Mouse (Mus musculus) myocyte (in vitro differentiated cells): ENCODE measurements at regions not wholly inside any gene's neighbourhood (a gene's known extent, or its start where the extent isn't known, plus 50 kb on each side); places are given as distances from the start of the nearest gene placed in this dataset.

Experiments used
- H3K27me3 ChIP-seq: one replicate; pipeline ENCODE4 v1.6.1; 2011; ENCODE audit not compliant: control insufficient read depth, insufficient read depth, insufficient read length
- H3K36me3 ChIP-seq: one replicate; pipeline ENCODE4 v1.6.1; 2011; ENCODE audit not compliant: control insufficient read depth, insufficient read depth
- H3K4me2 ChIP-seq: one replicate; pipeline ENCODE4 v1.6.1; 2011; ENCODE audit warnings: low read depth, control low read depth
- H3K4me3 ChIP-seq: one replicate; pipeline ENCODE4 v1.5.1; 2011; ENCODE audit warnings: mild to moderate bottlenecking, control low read depth, moderate library complexity
- H3K79me2 ChIP-seq: one replicate; pipeline ENCODE4 v1.6.1; 2011; ENCODE audit not compliant: control insufficient read depth, insufficient read depth
- H3ac ChIP-seq: one replicate; pipeline ENCODE4 v1.6.1; 2011; ENCODE audit not compliant: control insufficient read depth, insufficient read length
- CEBPB ChIP-seq: IDR thresholded peaks from 2 replicates; pipeline ENCODE4 v1.6.1; 2011; ENCODE audit warnings: mild to moderate bottlenecking, moderate library complexity; ENCODE audit not compliant: poor library complexity, insufficient read depth, severe bottlenecking
- E2F4 ChIP-seq: IDR thresholded peaks from one replicate; pipeline ENCODE4 v1.6.1; 2011; ENCODE audit warnings: mild to moderate bottlenecking, control low read depth, moderate library complexity; ENCODE audit not compliant: insufficient read depth
- MAX ChIP-seq: IDR thresholded peaks from one replicate; pipeline ENCODE4 v1.6.1; 2011; ENCODE audit warnings: low read depth, mild to moderate bottlenecking, control low read depth
- MYOD1 ChIP-seq, 3 experiments: IDR thresholded peaks; one replicate each; pipeline ENCODE4 v1.6.1; 2011; ENCODE audit warnings: control low read depth in 2 of 3, low read depth in 2 of 3, mild to moderate bottlenecking in 2 of 3, moderate library complexity in 1 of 3; ENCODE audit not compliant: insufficient read length in 2 of 3, control insufficient read depth in 1 of 3
- MYOG ChIP-seq, 3 experiments: IDR thresholded peaks; one replicate each; pipeline ENCODE4 v1.6.1; 2011; ENCODE audit warnings: control low read depth in 2 of 3, low read depth in 2 of 3, mild to moderate bottlenecking in 2 of 3; ENCODE audit not compliant: insufficient read length in 2 of 3, control insufficient read depth in 1 of 3, insufficient read depth in 1 of 3
- POLR2A ChIP-seq: IDR thresholded peaks from one replicate; pipeline ENCODE4 v1.6.1; 2011; ENCODE audit warnings: low read depth, mild to moderate bottlenecking, control low read depth, moderate library complexity; ENCODE audit not compliant: insufficient read length
- POLR2AphosphoS2 ChIP-seq: IDR thresholded peaks from one replicate; pipeline ENCODE4 v1.6.1; 2011; ENCODE audit warnings: low read depth, control low read depth; ENCODE audit not compliant: insufficient read length
- REST ChIP-seq: IDR thresholded peaks from one replicate; pipeline ENCODE4 v1.6.1; 2011; ENCODE audit warnings: mild to moderate bottlenecking, control low read depth, moderate library complexity; ENCODE audit not compliant: insufficient read depth, insufficient read length
- SRF ChIP-seq: IDR thresholded peaks from one replicate; pipeline ENCODE4 v1.6.1; 2011; ENCODE audit warnings: low read depth; ENCODE audit not compliant: control insufficient read depth, insufficient read length
- TCF12 ChIP-seq: IDR thresholded peaks from one replicate; pipeline ENCODE4 v1.6.1; 2011; ENCODE audit warnings: mild to moderate bottlenecking, control low read depth; ENCODE audit not compliant: poor library complexity, insufficient read depth, severe bottlenecking
- TCF3 ChIP-seq: IDR thresholded peaks from one replicate; pipeline ENCODE4 v1.6.1; 2011; ENCODE audit warnings: low read depth, control low read depth; ENCODE audit not compliant: insufficient read length
- USF1 ChIP-seq: IDR thresholded peaks from one replicate; pipeline ENCODE4 v1.6.1; 2011; ENCODE audit warnings: low read depth, mild to moderate bottlenecking, control low read depth, moderate library complexity

DNA sequence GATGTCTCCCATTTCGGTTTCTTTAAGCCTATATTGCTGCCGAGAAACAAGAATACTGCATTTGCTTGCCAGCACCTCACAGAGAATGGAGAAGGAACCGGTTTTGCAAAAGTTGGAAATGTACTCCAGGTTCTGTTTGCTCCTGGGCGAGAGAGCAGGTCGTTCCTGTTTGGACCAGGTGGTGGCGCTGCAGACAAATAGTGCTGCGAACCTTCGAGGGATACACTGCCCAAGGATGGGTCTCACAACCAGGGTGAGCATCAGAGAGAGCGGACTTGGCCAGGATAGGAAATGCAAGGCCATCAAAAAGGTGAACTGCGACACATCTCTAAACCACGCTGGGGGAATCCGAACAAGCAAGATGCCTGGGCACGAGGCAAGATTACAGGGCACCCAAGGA is 54.0 kb upstream of the Ets2 start:
- Histone ChIP-seq H3K36me3 (no peaks in the 10 kb centered on the region), H3K27me3 (no peaks in the 10 kb centered on the region), H3K4me3 (no peak overlapping the region)

DNA sequence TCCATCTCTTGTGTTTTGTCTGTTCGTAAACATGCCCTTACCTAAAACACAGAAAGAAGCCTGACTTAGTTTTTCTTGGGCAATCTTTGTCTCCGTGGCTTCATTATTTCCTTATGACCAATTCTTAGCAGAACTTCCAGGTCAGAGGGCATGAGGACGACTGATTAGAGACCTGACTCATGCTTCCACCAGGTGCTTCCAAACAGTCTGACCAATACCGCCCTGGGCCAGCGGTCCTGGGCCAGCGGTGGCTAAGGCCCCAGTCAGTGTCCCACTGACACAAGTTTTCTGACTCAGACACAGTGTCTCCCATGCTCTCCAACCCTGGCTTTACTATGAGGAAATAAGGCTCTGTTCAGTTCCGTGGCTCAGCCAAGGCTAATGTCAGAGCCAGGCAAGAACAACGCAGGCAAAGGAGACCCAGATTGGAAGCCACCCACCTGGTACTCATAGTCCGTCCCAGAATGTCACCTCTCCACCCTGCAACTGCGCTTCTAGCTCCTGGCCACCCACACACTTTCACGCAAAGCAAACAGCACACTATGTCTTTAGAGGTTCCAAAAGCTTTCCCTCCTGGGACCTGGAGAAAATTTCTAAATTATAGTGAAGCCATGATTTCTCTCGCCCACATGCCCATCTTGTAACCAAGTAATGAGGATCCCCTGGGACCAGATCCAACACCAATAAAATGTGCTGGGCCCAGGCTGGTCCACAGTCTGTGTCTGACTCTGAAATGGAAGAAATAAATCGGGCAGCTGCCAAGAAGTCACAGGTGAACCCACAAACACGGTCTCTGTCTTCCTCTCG is 56.6 kb upstream of the Erg start:
- no peaks in the 10 kb centered on the region for H3K79me2 ChIP-seq
- no peak overlapping the region for H3K4me3 ChIP-seq
- H3K27me3 ChIP-seq: no peaks in the 10 kb centered on the region
- H3ac ChIP-seq: no peak overlapping the region
- H3K4me2 ChIP-seq: peak overlapping the region; percentile 12
- no peak for TF ChIP-seq TCF3
- no peak for TF ChIP-seq MYOG (IDR thresholded peaks at IDR 0.05; ENCODE audit: control insufficient read depth in 1 of 3, insufficient read depth in 1 of 3, insufficient read length in 2 of 3, low read depth in 2 of 3)
- no peak for TF ChIP-seq POLR2A
- no peak for TF ChIP-seq CEBPB
- no peaks in the 10 kb centered on the region for H3K36me3 ChIP-seq

More for the DNA sequence above, 54.0 kb upstream of the Ets2 start:
- Histone ChIP-seq H3K79me2 (no peaks in the 10 kb centered on the region), H3K4me2 (no peak overlapping the region), H3ac (no peak overlapping the region)
- TF ChIP-seq MYOG (IDR thresholded peaks at IDR 0.05; ENCODE audit: control insufficient read depth in 1 of 3, insufficient read depth in 1 of 3, insufficient read length in 2 of 3, low read depth in 2 of 3) (no peak), MAX (no peak), CEBPB (no peak), USF1 (no peak)

DNA sequence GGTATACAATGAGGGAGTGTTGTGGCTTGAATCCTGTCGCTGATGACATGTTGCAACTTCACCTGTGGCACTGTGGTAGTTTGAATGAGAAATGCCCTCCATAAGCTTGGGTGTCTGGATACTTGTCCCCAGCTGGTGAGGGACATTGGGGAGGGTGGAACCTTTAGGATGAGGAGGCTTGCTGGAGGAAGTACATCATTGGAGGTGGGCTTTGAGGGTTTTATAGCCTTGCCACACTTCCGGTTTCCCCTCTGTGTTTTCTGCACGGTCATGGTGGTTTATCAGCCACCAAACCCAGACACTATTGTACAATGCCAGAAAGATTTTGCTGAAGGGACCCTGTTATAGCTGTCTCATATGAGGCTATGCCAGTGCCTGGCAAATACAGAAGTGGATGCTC is 54.3 kb upstream of the Erg start:
- no peaks in the 10 kb centered on the region for H3K36me3 ChIP-seq
- H3K4me3 ChIP-seq: no peak overlapping the region
- no peak overlapping the region for H3K4me2 ChIP-seq
- H3ac ChIP-seq: no peak overlapping the region
- H3K27me3 ChIP-seq: no peaks in the 10 kb centered on the region
- no peaks in the 10 kb centered on the region for H3K79me2 ChIP-seq
- TF ChIP-seq CEBPB: no peak
- no peak for TF ChIP-seq USF1
- TF ChIP-seq MYOD1 (IDR thresholded peaks at IDR 0.05; ENCODE audit: control insufficient read depth in 1 of 3, insufficient read length in 2 of 3, low read depth in 2 of 3): no peak
- no peak for TF ChIP-seq TCF12
- TF ChIP-seq POLR2AphosphoS2: no peak
- no peak for TF ChIP-seq MAX
- no peak for TF ChIP-seq REST
- TF ChIP-seq POLR2A: no peak
- TF ChIP-seq MYOG (IDR thresholded peaks at IDR 0.05; ENCODE audit: control insufficient read depth in 1 of 3, insufficient read depth in 1 of 3, insufficient read length in 2 of 3, low read depth in 2 of 3): no peak
- no peak for TF ChIP-seq SRF
- TF ChIP-seq TCF3: no peak
- TF ChIP-seq E2F4: no peak

DNA sequence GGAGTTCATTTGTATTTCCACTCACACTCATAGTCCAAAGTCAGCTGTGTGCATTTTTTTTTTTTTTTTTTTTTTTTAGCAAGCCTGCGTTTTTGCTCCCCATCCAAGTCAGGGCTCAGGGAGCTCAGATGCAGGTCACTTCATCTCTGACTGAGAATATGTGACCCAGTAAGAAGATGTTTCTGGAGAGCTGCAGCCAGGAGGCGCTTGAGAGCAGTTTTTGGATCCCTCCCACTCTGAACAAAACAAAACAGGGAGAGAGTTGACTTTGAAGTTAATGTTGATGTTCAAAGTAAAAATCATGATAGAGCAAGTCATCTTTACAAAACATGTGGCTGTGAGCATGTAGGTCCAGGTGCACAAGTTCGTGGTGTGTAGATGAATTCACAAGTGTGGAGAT is 53.3 kb upstream of the Erg start:
- no peak for TF ChIP-seq SRF
- no peak for TF ChIP-seq E2F4
- no peak for TF ChIP-seq MAX
- no peak for TF ChIP-seq TCF12
- TF ChIP-seq CEBPB: no peak
- no peak for TF ChIP-seq REST
- TF ChIP-seq MYOG (IDR thresholded peaks at IDR 0.05; ENCODE audit: control insufficient read depth in 1 of 3, insufficient read depth in 1 of 3, insufficient read length in 2 of 3, low read depth in 2 of 3): no peak
- no peak for TF ChIP-seq MYOD1 (IDR thresholded peaks at IDR 0.05; ENCODE audit: control insufficient read depth in 1 of 3, insufficient read length in 2 of 3, low read depth in 2 of 3)
- no peaks in the 10 kb centered on the region for H3K27me3 ChIP-seq
- H3K79me2 ChIP-seq: no peaks in the 10 kb centered on the region

DNA sequence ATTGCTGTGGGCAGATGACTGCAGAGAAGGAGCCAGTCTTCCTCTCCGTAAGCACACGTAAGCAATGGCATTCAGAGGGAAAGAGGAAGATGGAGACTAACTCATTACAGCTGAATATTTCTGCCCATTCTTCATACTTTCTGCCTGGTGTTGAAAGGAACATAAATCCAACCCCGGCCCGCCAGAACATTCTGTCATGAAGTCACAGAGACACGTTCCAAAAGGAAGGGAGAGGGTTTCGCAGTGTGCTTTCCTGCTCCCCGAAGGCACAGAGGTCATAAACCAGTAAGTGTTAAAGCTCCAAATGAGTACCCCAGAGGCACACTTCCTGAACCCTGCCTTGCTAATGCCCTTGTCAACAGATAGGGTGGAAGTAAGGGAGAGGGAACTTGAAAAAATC is 51.5 kb upstream of the Erg start:
- no peak overlapping the region for H3K4me3 ChIP-seq
- H3K4me2 ChIP-seq: no peak overlapping the region
- no peaks in the 10 kb centered on the region for H3K36me3 ChIP-seq
- no peak overlapping the region for H3ac ChIP-seq
- no peaks in the 10 kb centered on the region for H3K79me2 ChIP-seq
- TF ChIP-seq MYOG (IDR thresholded peaks at IDR 0.05; ENCODE audit: control insufficient read depth in 1 of 3, insufficient read depth in 1 of 3, insufficient read length in 2 of 3, low read depth in 2 of 3) (no peak), MAX (no peak), TCF12 (no peak), CEBPB (no peak), POLR2A (no peak), POLR2AphosphoS2 (no peak), USF1 (no peak), MYOD1 (IDR thresholded peaks at IDR 0.05; ENCODE audit: control insufficient read depth in 1 of 3, insufficient read length in 2 of 3, low read depth in 2 of 3) (no peak), E2F4 (no peak), REST (no peak), SRF (no peak), TCF3 (no peak)
- no peaks in the 10 kb centered on the region for H3K27me3 ChIP-seq

More for the DNA sequence above, 53.3 kb upstream of the Erg start:
- Histone ChIP-seq H3K4me3 (no peak overlapping the region), H3K36me3 (no peaks in the 10 kb centered on the region), H3K4me2 (no peak overlapping the region), H3ac (no peak overlapping the region)
